Comparison of ENCODE assay signal across 29 mouse cellular contexts in genomic region chr12:71788791-71789190, GRCm38 (mm10). TPM values are rescaled to one million over a fixed set of nuclear protein-coding genes. Genes with fewer than 3 reads are reported as not detected.
DNase-seq lines count a peak whose midpoint lies in the region; ATAC-seq lines count a peak whose summit lies in the region.
"Had no signal": no experiment of that assay in that cellular context is flagged by ENCODE, and none has a peak within 500 bp of the region (broad histone marks: within the 10 kb centered on the region; RNA-seq: fewer than 3 reads in every experiment).

No protein-coding gene starts in this region.

- no peak overlapping the region for H3K27ac ChIP-seq in heart, embryonic 11.5 days (ENCODE audit: low read depth, low read length)
- H3K27ac ChIP-seq: embryonic facial prominence, embryonic 12.5 days; forebrain, embryonic 10.5 days; gastrocnemius, adult 2 months; hindbrain, embryonic 13.5 days; liver, embryonic 12.5 days; neural tube, embryonic 12.5 days had no signal

- no peaks in the 10 kb centered on the region for H3K4me1 ChIP-seq in heart, embryonic 11.5 days (ENCODE audit: control insufficient read depth, insufficient read depth, low read length)
- H3K4me1 ChIP-seq: embryonic facial prominence, embryonic 12.5 days; hindbrain, embryonic 13.5 days; liver, embryonic 12.5 days; neural tube, embryonic 12.5 days had no signal

- 44% methylated on average over 4 of the region's 4 CpGs for WGBS in heart, embryonic 11.5 days (ENCODE audit: insufficient replicate concordance)

- peak; percentile 95 for DNase-seq in heart, adult 11 months
- DNase-seq in fat pad, adult 2 months (ENCODE audit: extremely low read depth, low read depth, low spot score), result peak; percentile 37
- peak; percentile 67 to 68 for DNase-seq in heart, adult 9 months (ENCODE audit: low spot score in 2 of 2)
- peak; percentile 36 for DNase-seq in heart, postnatal 25 days (ENCODE audit: low spot score)
- no peak for DNase-seq in T-cell, adult 2 months (ENCODE audit: low spot score)
- no peak for DNase-seq in natural killer cell, adult 2 months (ENCODE audit: low spot score in 2 of 2)
- DNase-seq in spleen, postnatal 10 days (ENCODE audit: low spot score in 2 of 2), result no peak
- DNase-seq: adrenal gland, postnatal 14 days; cerebellum, adult 11-12 months; cerebellum, adult 9-11 months; embryo, embryonic 11 days; gastrocnemius, adult 2 months; gastrocnemius, postnatal 36 days; kidney, postnatal 4 days; left cerebral cortex, postnatal 4 days; lung, adult 18-20 months; right cerebral cortex, adult 18-20 months; thymus, adult 2 months had no signal

- no peaks in the 10 kb centered on the region for H3K36me3 ChIP-seq in heart, embryonic 11.5 days (ENCODE audit: control insufficient read depth, insufficient read depth, low read length)
- H3K36me3 ChIP-seq: embryonic facial prominence, embryonic 12.5 days; forebrain, embryonic 10.5 days; G1E; hindbrain, embryonic 13.5 days; liver, embryonic 12.5 days; neural tube, embryonic 12.5 days had no signal

- H3K9me3 ChIP-seq in heart, embryonic 11.5 days (replicated peaks; ENCODE audit: control insufficient read depth, low read length), result no peaks in the 10 kb centered on the region
- H3K9me3 ChIP-seq: embryonic facial prominence, embryonic 12.5 days; forebrain, embryonic 10.5 days; G1E; hindbrain, embryonic 13.5 days; liver, embryonic 12.5 days; neural tube, embryonic 12.5 days had no signal

- no peak for ATAC-seq in heart, embryonic 11.5 days (replicated peaks; ENCODE audit: insufficient number of reproducible peaks, low FRiP score, low TSS enrichment)
- ATAC-seq: forebrain, embryonic 16.5 days; intestine, postnatal 0 days; liver, embryonic 12.5 days; lung, postnatal 0 days; midbrain, embryonic 16.5 days had no signal

- no peak overlapping the region for H3K4me2 ChIP-seq in heart, embryonic 11.5 days
- H3K4me2 ChIP-seq: embryonic facial prominence, embryonic 12.5 days; hindbrain, embryonic 13.5 days; liver, embryonic 12.5 days; neural tube, embryonic 12.5 days had no signal

- no peak overlapping the region for H3K4me3 ChIP-seq in heart, embryonic 11.5 days (ENCODE audit: low read depth, low read length)
- H3K4me3 ChIP-seq: embryonic facial prominence, embryonic 12.5 days; forebrain, embryonic 10.5 days; gastrocnemius, adult 2 months; hindbrain, embryonic 13.5 days; liver, embryonic 12.5 days; neural tube, embryonic 12.5 days had no signal

- H3K27me3 ChIP-seq in heart, embryonic 11.5 days (ENCODE audit: control insufficient read depth, insufficient read depth, low read length), result no peaks in the 10 kb centered on the region
- H3K27me3 ChIP-seq: embryonic facial prominence, embryonic 12.5 days; hindbrain, embryonic 13.5 days; liver, embryonic 12.5 days; neural tube, embryonic 12.5 days had no signal

- no peak overlapping the region for H3K9ac ChIP-seq in heart, embryonic 11.5 days (ENCODE audit: low read depth, low read length)
- H3K9ac ChIP-seq: embryonic facial prominence, embryonic 12.5 days; hindbrain, embryonic 13.5 days; liver, embryonic 12.5 days; neural tube, embryonic 12.5 days had no signal

- intact Hi-C loops in heart, postnatal 25 days (cut with DNase I), result no loop called here

RNA-seq across cellular contexts. Expression of gene Daam1, which starts 42.1 kb away (rescaled TPM):
- 25.7 and 33.0 TPM in 2 replicates for polyA plus RNA-seq in heart, embryonic 11.5 days (2014; fragmentation: Nextera tagmentation; extraction: Ambion mirVana)
- total RNA-seq in heart, postnatal 25 days (2021), result 10 to 100 TPM; 78.6 to 79.5 TPM

Comparison
In these comparisons a context has a peak if more than half of its experiments do, and no peak if none do; other contexts are left out.
1. DNase-seq: peak in heart, adult 11 months (single experiment), fat pad, adult 2 months (single experiment), heart, adult 9 months (2 of 2) and heart, postnatal 25 days (single experiment); none in T-cell, adult 2 months (single experiment), natural killer cell, adult 2 months (0 of 2) and spleen, postnatal 10 days (0 of 2).